Mouse (Mus musculus) CH12.LX (cell line): Measurements from ENCODE around the gene Snx9. TPM values are rescaled to one million over a fixed set of nuclear protein-coding genes. Genes with fewer than 3 reads are reported as not detected.

Source experiments
- DNase-seq: peaks from one replicate; pipeline ENCODE4 v3.0.0-alpha.2; 2013; ENCODE audit errors: extremely low read depth
- H3K27ac ChIP-seq: 2 replicates; pipeline ENCODE4 v1.5.1; 2012; ENCODE audit warnings: low read depth, mild to moderate bottlenecking, control low read depth, moderate library complexity; ENCODE audit not compliant: insufficient read depth
- H3K27me3 ChIP-seq: replicated peaks from 2 replicates; pipeline ENCODE3; 2012; ENCODE audit warnings: inconsistent platforms
- H3K36me3 ChIP-seq, 2 experiments: replicated peaks in 1 of 2; 2 replicates each; pipeline versions ENCODE3 to v1.6.1; 2012; ENCODE audit warnings: inconsistent platforms in 1 of 2, low read length in 1 of 2, mild to moderate bottlenecking in 1 of 2, mixed read lengths in 1 of 2, moderate library complexity in 1 of 2; ENCODE audit not compliant: control insufficient read depth in 1 of 2, insufficient read depth in 1 of 2
- H3K4me1 ChIP-seq, 2 experiments: 2 replicates each; pipeline ENCODE4 v1.6.1; 2012; ENCODE audit warnings: inconsistent platforms in 1 of 2, moderate library complexity in 1 of 2; ENCODE audit not compliant: insufficient read depth in 2 of 2, control insufficient read depth in 1 of 2
- H3K4me2 ChIP-seq: 2 replicates; pipeline ENCODE4 v1.6.1; 2012; ENCODE audit warnings: low read depth, mild to moderate bottlenecking, control low read depth; ENCODE audit not compliant: poor library complexity, insufficient read depth, severe bottlenecking
- H3K4me3 ChIP-seq, 3 experiments: fragments of 150-350 bp in 1 of 3; sonication (generic) in 1 of 3; replicated peaks in 1 of 3; 2 replicates each; pipeline versions ENCODE3 to v1.5.1; 2011 to 2012; ENCODE audit warnings: low read depth in 2 of 3, low read length in 2 of 3, mild to moderate bottlenecking in 2 of 3, moderate library complexity in 2 of 3, control low read depth in 1 of 3, improper control_type of control experiment in 1 of 3, inconsistent platforms in 1 of 3, mixed read lengths in 1 of 3; ENCODE audit not compliant: poor library complexity in 1 of 3
- H3K79me2 ChIP-seq: replicated peaks from 2 replicates; pipeline ENCODE4 v1.6.1; 2012; ENCODE audit warnings: mild to moderate bottlenecking, moderate library complexity; ENCODE audit not compliant: control insufficient read depth, poor library complexity, insufficient read depth, severe bottlenecking; ENCODE audit errors: extremely low read depth
- H3K9ac ChIP-seq: 2 replicates; pipeline ENCODE4 v1.6.1; 2012; ENCODE audit warnings: low read depth, mild to moderate bottlenecking, control low read depth, moderate library complexity; ENCODE audit not compliant: insufficient read depth
- H3K9me3 ChIP-seq: replicated peaks from 2 replicates; pipeline ENCODE3; 2012; ENCODE audit warnings: low read length, inconsistent platforms, mixed read lengths
- CHD1 ChIP-seq: IDR thresholded peaks from 2 replicates; pipeline ENCODE4 v1.6.1; 2012; ENCODE audit warnings: low read depth, low read length, improper control_type of control experiment, inconsistent platforms
- CTCF ChIP-seq, 2 experiments: IDR thresholded peaks in 1 of 2; conservative IDR thresholded peaks in 1 of 2; 2 replicates each; pipeline ENCODE4 v1.5.1; 2011 to 2012; ENCODE audit warnings: low read depth in 2 of 2, low read length in 2 of 2, improper control_type of control experiment in 1 of 2, inconsistent platforms in 1 of 2, mild to moderate bottlenecking in 1 of 2, moderate library complexity in 1 of 2
- E2F4 ChIP-seq: IDR thresholded peaks from 2 replicates; pipeline ENCODE4 v1.6.1; 2011; ENCODE audit warnings: low read depth, low read length, improper control_type of control experiment; ENCODE audit not compliant: insufficient replicate concordance
- ELF1 ChIP-seq: IDR thresholded peaks from 2 replicates; pipeline ENCODE4 v1.6.1; 2014; ENCODE audit warnings: low read depth, mild to moderate bottlenecking, inconsistent platforms, low read length, improper control_type of control experiment
- ETS1 ChIP-seq: conservative IDR thresholded peaks from 2 replicates; pipeline ENCODE4 v1.6.1; 2012; ENCODE audit warnings: low read depth, mild to moderate bottlenecking, inconsistent platforms, low read length, improper control_type of control experiment, moderate library complexity
- MAZ ChIP-seq: IDR thresholded peaks from 2 replicates; pipeline ENCODE4 v1.6.1; 2012; ENCODE audit warnings: low read depth, mild to moderate bottlenecking, inconsistent platforms, low read length, improper control_type of control experiment, moderate library complexity
- MYC ChIP-seq: IDR thresholded peaks from 2 replicates; pipeline ENCODE4 v1.6.1; 2011; ENCODE audit warnings: low read depth, mild to moderate bottlenecking, improper control_type of control experiment, low read length
- PAX5 ChIP-seq: IDR thresholded peaks from 2 replicates; pipeline ENCODE4 v1.6.1; 2012; ENCODE audit warnings: low read length, inconsistent platforms, mixed read lengths
- POLR2A ChIP-seq: IDR thresholded peaks from 2 replicates; pipeline ENCODE4 v1.6.1; 2011; ENCODE audit warnings: low read depth, mild to moderate bottlenecking, improper control_type of control experiment, low read length
- RCOR1 ChIP-seq: conservative IDR thresholded peaks from 2 replicates; pipeline ENCODE4 v1.6.1; 2012; ENCODE audit warnings: low read depth, mild to moderate bottlenecking, inconsistent platforms, low read length, improper control_type of control experiment
- TCF12 ChIP-seq: IDR thresholded peaks from 2 replicates; pipeline ENCODE4 v1.6.1; 2014; ENCODE audit warnings: low read depth, mild to moderate bottlenecking, inconsistent platforms, low read length, improper control_type of control experiment
- UBTF ChIP-seq: IDR thresholded peaks from 2 replicates; pipeline ENCODE4 v1.6.1; 2012; ENCODE audit warnings: low read depth, mild to moderate bottlenecking, inconsistent platforms, low read length, improper control_type of control experiment, moderate library complexity
- USF1 ChIP-seq: IDR thresholded peaks from 2 replicates; pipeline ENCODE4 v1.6.1; 2014; ENCODE audit warnings: low read depth, mild to moderate bottlenecking, inconsistent platforms, low read length, improper control_type of control experiment
- USF2 ChIP-seq: conservative IDR thresholded peaks from 2 replicates; pipeline ENCODE4 v1.6.1; 2011; ENCODE audit warnings: low read depth, low read length, improper control_type of control experiment
- ZC3H11A ChIP-seq: IDR thresholded peaks from 2 replicates; pipeline ENCODE4 v1.6.1; 2012; ENCODE audit warnings: low read depth, mild to moderate bottlenecking, inconsistent platforms, low read length, improper control_type of control experiment
- dilution Hi-C: fragments of 300-500 bp; cut with MboI; formaldehyde crosslinking; loops from 2 replicates; pipeline ENCODE4 v1.14.3; 2020; ENCODE audit warnings: low sequenced_read_pairs; ENCODE audit not compliant: extremely low pct_unique_long_range_greater_than_20kb, extremely low pct_ligation_motif_present
- in situ Hi-C: fragments of 300-500 bp; cut with MboI; formaldehyde crosslinking; loops from 3 replicates; pipeline ENCODE4 v1.14.3; 2019; ENCODE audit warnings: low sequenced_read_pairs, low pct_ligation_motif_present, low pct_unique_long_range_greater_than_20kb, mixed read lengths
- polyA plus RNA-seq: library from polyadenylated mRNA; unstranded; fragments of >175 nt; gene quantifications from 2 replicates; pipeline ENCODE4 v1.2.1, GENCODE M21; 2012; ENCODE audit warnings: low read depth; ENCODE audit not compliant: insufficient read length
- total RNA-seq, 2 experiments: library from RNA; depleted of rRNA; stranded (reverse); fragments of 300-350 nt in 1 of 2; fragments of >200 nt in 1 of 2; gene quantifications; 2 replicates each; pipeline ENCODE4 v1.2.3; 2012 to 2014

The Snx9 gene
- total and polyA plus RNA-seq, 3 experiments = 16.3 to 26.3 (median 17.1) TPM

DNA sequence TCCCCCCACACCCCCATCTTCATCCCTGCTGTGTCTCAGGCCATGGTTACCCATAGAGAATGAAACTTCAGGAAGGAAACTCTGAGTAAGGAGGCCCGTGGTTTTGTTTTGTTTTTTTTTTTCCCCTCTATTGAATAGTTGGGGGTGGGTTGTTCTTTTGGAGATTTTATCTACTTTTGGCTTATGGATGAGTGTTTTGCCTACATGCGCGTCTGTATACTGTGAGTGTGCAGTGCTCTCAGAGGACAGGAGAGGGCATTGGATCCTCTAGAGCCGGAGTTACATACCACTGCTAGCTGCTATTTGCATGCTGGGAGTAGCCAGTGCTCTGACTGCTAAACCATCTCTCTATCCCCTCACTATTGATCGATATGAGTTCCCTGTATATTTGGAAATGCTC, 60.3 kb downstream of the Snx9 start:
- Histone ChIP-seq H3K4me2 (no peak overlapping the region), H3K9me3 (no peaks in the 10 kb centered on the region), H3K9ac (no peak overlapping the region), H3K27me3 (no peaks in the 10 kb centered on the region), H3K79me2 (no peaks in the 10 kb centered on the region), H3K4me3 (no peak overlapping the region), H3K4me1 (peaks cover 0 to 3% of the 10 kb centered on the region in 2 experiments; a peak in 1 of 4 replicates), H3K36me3 (peaks cover 41 to 91% of the 10 kb centered on the region in 2 experiments), H3K27ac (no peak overlapping the region)
- TF ChIP-seq TCF12 = no peak
- peak in 1 of 2 experiments; percentile 8; a peak in 1 of 4 replicates for TF ChIP-seq CTCF (conservative IDR thresholded peaks at IDR 0.05 in 1 of 2, IDR thresholded peaks at IDR 0.05 in 1 of 2; ENCODE audit: low read depth in 2 of 2, low read length in 2 of 2)
- no peak for DNase-seq
- in situ Hi-C loops (loop anchor here (25.0 kb wide), 1 partner anchor 464 kb away; the partner anchor contains the start of gene Tmem242), dilution Hi-C loops (no loop called here)

DNA sequence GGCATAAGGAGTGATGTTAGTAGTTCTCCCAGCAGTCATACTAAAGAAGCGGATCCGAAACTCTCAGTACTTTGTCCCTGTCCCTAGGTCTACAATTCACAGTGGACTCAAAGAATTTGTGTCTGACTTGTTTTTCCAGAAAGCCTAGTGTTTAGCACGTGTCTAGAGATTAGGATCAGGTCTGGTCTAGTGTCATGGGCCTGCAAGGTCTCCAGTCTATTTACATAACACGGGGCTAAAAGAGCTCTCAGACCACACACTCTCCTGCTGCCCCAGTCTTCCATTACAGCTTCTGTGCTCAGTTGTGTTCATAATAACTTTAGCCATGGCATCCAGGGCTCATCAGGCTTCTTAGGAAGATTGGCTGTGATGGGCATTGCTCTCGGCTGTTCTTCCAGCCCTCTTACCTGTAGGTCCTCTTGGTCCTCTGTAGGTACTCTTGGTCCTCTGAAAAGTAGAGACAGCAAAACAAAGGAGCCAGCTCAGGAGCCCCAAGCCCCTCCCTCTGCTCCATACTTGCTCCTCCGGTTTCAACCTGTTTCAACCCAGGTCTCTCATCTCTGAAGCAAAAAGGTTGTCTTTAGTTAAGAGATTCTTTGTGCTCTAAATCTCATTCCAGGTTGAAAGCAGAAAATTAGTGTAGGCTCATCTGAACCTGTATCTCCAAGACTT, 62.6 kb downstream of the Snx9 start:
- H3K4me1 ChIP-seq = peaks cover 0 to 3% of the 10 kb centered on the region in 2 experiments; a peak in 1 of 4 replicates
- H3K4me2 ChIP-seq = no peak overlapping the region
- in situ Hi-C loops = loop anchor here (25.0 kb wide), 1 partner anchor 466 kb away; the partner anchor contains the start of gene Tmem242
- no peak for TF ChIP-seq USF1
- TF ChIP-seq E2F4 = no peak
- TF ChIP-seq MAZ = no peak
- TF ChIP-seq USF2 = no peak
- no peak for TF ChIP-seq PAX5
- TF ChIP-seq UBTF = no peak
- no peak for TF ChIP-seq CHD1
- TF ChIP-seq ZC3H11A = no peak
- no peak for TF ChIP-seq ETS1
- TF ChIP-seq MYC = no peak
- TF ChIP-seq RCOR1 = no peak
- no peak for TF ChIP-seq ELF1
- no peak for TF ChIP-seq POLR2A
- TF ChIP-seq, all 38 proteins: peak for 0
- peaks cover 42 to 94% of the 10 kb centered on the region in 2 experiments for H3K36me3 ChIP-seq
- dilution Hi-C loops = no loop called here
- no peak overlapping the region for H3K9ac ChIP-seq
- no peak overlapping the region for H3K27ac ChIP-seq
- DNase-seq = no peak
- no peaks in the 10 kb centered on the region for H3K27me3 ChIP-seq
- H3K4me3 ChIP-seq = no peak overlapping the region
- no peaks in the 10 kb centered on the region for H3K79me2 ChIP-seq
- H3K9me3 ChIP-seq = no peaks in the 10 kb centered on the region
